Mouse (Mus musculus) liver, postnatal 0 days (tissue): Measurements from ENCODE around the gene Rps6kc1. TPM values are rescaled to one million over a fixed set of nuclear protein-coding genes. Genes with fewer than 3 reads are reported as not detected.
A peak's percentile ranks its signal among the peaks of the same experiment; 100 is the strongest.

Experiments
- ATAC-seq: fragments of 200-750 bp; cut with Nextera tagmentation; 2 replicates; pipeline ENCODE4 v1.8.0; 2017; ENCODE audit warnings: mild to moderate bottlenecking, moderate library complexity
- DNase-seq: peaks from one replicate; pipeline ENCODE4 v3.0.0-alpha.2; 2016
- H3K27ac ChIP-seq: fragments of 300-500 bp; sonication (generic); 2 replicates; pipeline ENCODE4 v1.5.1; 2014; ENCODE audit warnings: antibody characterized with exemption, moderate library complexity, mild to moderate bottlenecking, low read depth
- H3K27me3 ChIP-seq: fragments of 300-500 bp; sonication (generic); 2 replicates; pipeline ENCODE4 v1.6.1; 2014; ENCODE audit warnings: low read length, control low read depth, mixed read lengths; ENCODE audit not compliant: insufficient read depth
- H3K36me3 ChIP-seq: fragments of 300-500 bp; sonication (generic); replicated peaks from 2 replicates; pipeline ENCODE4 v1.6.1; 2014; ENCODE audit warnings: mild to moderate bottlenecking, control low read depth, low read length, moderate library complexity, mixed read lengths; ENCODE audit not compliant: insufficient read depth
- H3K4me1 ChIP-seq: fragments of 300-500 bp; sonication (generic); 2 replicates; pipeline ENCODE4 v1.6.1; 2014; ENCODE audit warnings: antibody characterized with exemption, mild to moderate bottlenecking, control low read depth; ENCODE audit not compliant: insufficient read depth
- H3K4me2 ChIP-seq: fragments of 300-500 bp; sonication (generic); 2 replicates; pipeline ENCODE4 v1.6.1; 2014; ENCODE audit warnings: low read depth, mild to moderate bottlenecking, low read length, moderate library complexity, mixed read lengths
- H3K4me3 ChIP-seq: fragments of 300-500 bp; sonication (generic); 2 replicates; pipeline ENCODE4 v1.5.1; 2014; ENCODE audit warnings: low read depth, low read length
- H3K9ac ChIP-seq: fragments of 300-500 bp; sonication (generic); replicated peaks from 2 replicates; pipeline ENCODE4 v1.6.1; 2014; ENCODE audit warnings: mild to moderate bottlenecking, moderate library complexity
- H3K9me3 ChIP-seq: fragments of 300-500 bp; sonication (generic); 2 replicates; pipeline ENCODE4 v1.6.1; 2016; ENCODE audit warnings: mild to moderate bottlenecking, control low read depth, low read length, mixed read lengths
- CTCF ChIP-seq: sonication (generic); IDR thresholded peaks from 2 replicates; pipeline ENCODE4 v1.5.1; 2016; ENCODE audit warnings: antibody characterized with exemption, low read depth
- EP300 ChIP-seq: IDR thresholded peaks from 2 replicates; pipeline ENCODE4 v1.6.1; 2016; ENCODE audit warnings: antibody characterized with exemption, low read depth, mild to moderate bottlenecking
- WGBS: fragments of 180-500 bp; shearing (Covaris S2); extraction: QIAGEN DNeasy Blood & Tissue Kit; methylation state at CpG from one replicate; pipeline ENCODE4 v1.1.7; 2014; ENCODE audit not compliant: insufficient replicate concordance; 5-methylcytosine and 5-hydroxymethylcytosine counted together
- polyA plus RNA-seq: library from polyadenylated mRNA; unstranded; fragments of >200 nt; fragmentation: Nextera tagmentation; extraction: Ambion mirVana; gene quantifications from 2 replicates; pipeline ENCODE4 v1.2.1, GENCODE M21; 2015

Rps6kc1 gene
- polyA plus RNA-seq, 1 experiment from 2014 or later = 3.9 TPM

DNA sequence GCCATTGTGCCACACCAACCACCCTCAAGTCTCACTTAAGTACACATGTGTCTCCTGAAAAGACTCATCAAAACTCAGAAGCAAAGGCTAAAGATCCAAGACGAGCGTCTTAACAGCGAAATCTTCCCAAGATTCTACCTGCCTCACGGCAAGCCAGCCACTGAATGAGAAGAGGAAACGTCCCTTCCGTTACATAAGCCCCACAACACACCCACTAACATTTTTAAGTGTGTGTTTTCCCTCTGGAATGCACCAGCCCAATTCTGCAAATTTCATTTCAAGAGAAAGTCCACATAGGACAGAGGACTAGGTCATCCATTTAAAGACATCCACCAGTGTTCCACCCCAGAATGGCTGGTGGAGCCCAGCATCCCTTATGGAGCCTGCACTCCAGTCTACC lies 734 bp downstream of the Rps6kc1 start:
- TF ChIP-seq EP300 = no peak
- TF ChIP-seq CTCF = no peak
- Histone ChIP-seq H3K9me3 (no peaks in the 10 kb centered on the region), H3K4me1 (peaks cover 14% of the 10 kb centered on the region), H3K4me2 (peak overlapping the region; percentile 98), H3K9ac (peak overlapping the region; percentile 77), H3K27me3 (no peaks in the 10 kb centered on the region), H3K27ac (no peak overlapping the region), H3K4me3 (peak overlapping the region; percentile 83), H3K36me3 (no peaks in the 10 kb centered on the region)
- no peak for DNase-seq
- no peak for ATAC-seq
- WGBS = 67% methylated on average over 6 of the region's 6 CpGs

GRCm38 (mm10) chr1:190904714-190905113 lies 6.9 kb downstream of the Rps6kc1 start:
- ATAC-seq = no peak
- TF ChIP-seq EP300 (no peak), CTCF (no peak)
- Histone ChIP-seq H3K27ac (no peak overlapping the region), H3K36me3 (0 out of 2 replicates have a peak, but pooled peaks cover 11% of the 10 kb centered on the region), H3K9ac (no peak overlapping the region), H3K9me3 (no peaks in the 10 kb centered on the region), H3K4me2 (no peak overlapping the region), H3K4me1 (no peaks in the 10 kb centered on the region), H3K4me3 (no peak overlapping the region), H3K27me3 (no peaks in the 10 kb centered on the region)
- 85% methylated on average over 16 of the region's 16 CpGs for WGBS
- DNase-seq = no peak

- Histone ChIP-seq H3K4me2 (no peak overlapping the region), H3K9me3 (no peaks in the 10 kb centered on the region), H3K4me1 (no peaks in the 10 kb centered on the region), H3K4me3 (no peak overlapping the region), H3K27ac (no peak overlapping the region), H3K36me3 (0 out of 2 replicates have a peak, but pooled peaks cover 11% of the 10 kb centered on the region), H3K27me3 (no peaks in the 10 kb centered on the region), H3K9ac (no peak overlapping the region)
- ATAC-seq (no peak), DNase-seq (no peak)
- TF ChIP-seq CTCF = no peak
- TF ChIP-seq EP300 = no peak
- 88% methylated on average over 3 of the region's 3 CpGs for WGBS
Measured at GRCm38 (mm10) chr1:190904136-190904535, 7.4 kb downstream of the Rps6kc1 start.

DNA sequence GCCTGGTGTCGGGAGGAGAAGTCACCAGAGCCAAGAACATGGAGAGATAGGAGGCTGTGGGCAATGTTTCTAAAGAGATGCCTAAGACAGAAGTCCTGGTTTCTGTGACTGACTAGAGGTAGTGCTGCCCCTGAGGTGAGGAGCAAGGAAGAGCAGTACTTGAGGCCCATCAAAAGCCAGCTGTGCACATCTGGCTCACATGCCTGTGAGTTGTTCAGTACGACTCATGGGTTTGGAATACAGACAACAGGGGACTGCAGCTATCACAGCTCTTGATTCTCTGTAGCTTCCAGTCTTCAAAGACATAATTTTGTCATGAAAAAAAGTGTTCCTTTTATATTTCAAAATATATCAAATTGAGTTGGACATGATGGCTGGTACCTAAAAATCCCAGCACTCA lies 10.5 kb downstream of the Rps6kc1 start:
- TF ChIP-seq EP300 (no peak), CTCF (no peak)
- Histone ChIP-seq H3K4me2 (no peak overlapping the region), H3K27ac (no peak overlapping the region), H3K9me3 (no peaks in the 10 kb centered on the region), H3K9ac (no peak overlapping the region), H3K4me3 (no peak overlapping the region), H3K36me3 (0 out of 2 replicates have a peak, but pooled peaks cover 15% of the 10 kb centered on the region), H3K4me1 (no peaks in the 10 kb centered on the region), H3K27me3 (no peaks in the 10 kb centered on the region)
- DNase-seq = no peak
- ATAC-seq = no peak
- 62% methylated on average over 2 of the region's 2 CpGs for WGBS

DNA sequence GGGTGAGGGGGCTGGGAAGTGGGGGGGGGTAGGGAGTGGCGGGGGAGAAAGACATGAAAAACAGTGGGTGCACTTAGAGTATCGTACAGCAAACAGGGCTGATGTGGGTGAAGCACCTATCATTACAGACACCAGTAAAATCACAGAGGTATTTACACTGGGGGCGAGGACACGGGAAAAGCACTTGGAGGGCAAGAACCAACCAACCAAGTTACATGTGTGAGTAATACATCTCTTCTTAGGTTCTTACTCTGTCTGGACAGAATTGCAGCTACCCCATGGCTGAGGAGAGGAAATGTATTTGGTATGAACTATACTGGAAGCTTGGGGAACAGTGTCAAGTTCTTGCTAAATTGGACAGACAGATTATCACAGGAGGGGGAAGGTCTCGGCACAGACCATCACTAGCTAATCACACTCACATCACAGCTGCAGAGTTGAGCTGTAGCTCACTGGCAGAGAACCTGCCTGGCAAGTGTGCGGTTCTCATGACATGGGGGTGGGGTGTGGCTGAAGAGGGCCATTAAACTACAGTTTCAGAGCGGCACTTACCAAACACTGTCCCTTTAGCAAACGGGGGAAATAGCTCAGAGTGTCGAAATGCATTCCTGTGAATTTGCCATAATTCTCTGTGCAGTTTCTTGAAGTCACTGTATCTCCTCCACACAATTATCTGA lies 12.5 kb downstream of the Rps6kc1 start:
- Histone ChIP-seq H3K9me3 (no peaks in the 10 kb centered on the region), H3K36me3 (0 out of 2 replicates have a peak, but pooled peaks cover 7% of the 10 kb centered on the region), H3K4me2 (no peak overlapping the region), H3K27ac (no peak overlapping the region), H3K4me1 (no peaks in the 10 kb centered on the region), H3K4me3 (no peak overlapping the region), H3K9ac (no peak overlapping the region), H3K27me3 (no peaks in the 10 kb centered on the region)
- no peak for ATAC-seq
- 75% methylated on average over 9 of the region's 9 CpGs for WGBS
- DNase-seq = no peak
- TF ChIP-seq CTCF (no peak), EP300 (no peak)

DNA sequence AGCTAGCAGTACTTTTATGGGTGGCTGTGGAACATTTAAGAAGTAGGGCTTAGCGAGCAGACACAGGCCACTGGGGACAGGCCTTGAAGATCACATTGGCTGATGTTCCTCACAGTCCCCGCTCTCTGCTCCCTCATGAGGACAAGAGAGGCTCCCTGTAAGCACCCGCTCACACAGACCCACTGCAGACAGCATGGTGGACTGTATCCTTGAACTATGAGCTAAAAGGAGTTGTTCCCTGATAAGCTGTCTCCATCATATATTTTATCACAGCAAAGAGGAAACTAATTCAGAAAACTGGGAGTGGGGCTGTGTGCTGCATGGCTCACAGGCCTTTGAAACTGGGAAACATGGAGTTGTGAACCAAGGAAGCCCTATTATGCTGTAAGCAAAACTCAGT lies 13.4 kb downstream of the Rps6kc1 start:
- ATAC-seq = no peak
- no peak for TF ChIP-seq CTCF
- no peak for TF ChIP-seq EP300
- Histone ChIP-seq H3K9ac (no peak overlapping the region), H3K27ac (no peak overlapping the region), H3K4me2 (no peak overlapping the region), H3K4me1 (no peaks in the 10 kb centered on the region; the same call in 1 of the 2 replicates), H3K27me3 (no peaks in the 10 kb centered on the region), H3K9me3 (no peaks in the 10 kb centered on the region), H3K36me3 (0 out of 2 replicates have a peak, but pooled peaks cover 4% of the 10 kb centered on the region), H3K4me3 (no peak overlapping the region)
- whole genome bisulfite sequencing = 85% methylated on average over 3 of the region's 3 CpGs
- DNase-seq = no peak
